Mouse (Mus musculus) ES-Bruce4 (cell line): ENCODE data around the gene Fam126b.

Experiments used
- CTCF ChIP-seq: IDR thresholded peaks from one replicate; pipeline ENCODE4 v1.8.1; 2011; ENCODE audit warnings: low read depth, low read length
- POLR2A ChIP-seq: IDR thresholded peaks from one replicate; pipeline ENCODE4 v1.8.1; 2011; ENCODE audit warnings: low read length; ENCODE audit not compliant: insufficient read depth

- TF ChIP-seq POLR2A (no peak), CTCF (no peak)
Observed at GRCm38 (mm10) chr1:58475662-58476061, 110.5 kb downstream of the Fam126b start.
